Mouse (Mus musculus) megakaryocyte progenitor cell, adult 5-6 weeks (primary cell): ENCODE measurements around the gene Parvb. TPM values are rescaled to one million over a fixed set of nuclear protein-coding genes. Genes with fewer than 3 reads are reported as not detected.

Experiments used
- total RNA-seq, 2 experiments: library from RNA; stranded (forward) in 1 of 2; stranded (reverse) in 1 of 2; fragments of 157-497, 149-512 nt in 1 of 2; fragments of 200-1000 nt in 1 of 2; gene quantifications; 2 replicates each; pipeline versions ENCODE4 v1.2.3 to v1.2.4; 2015 to 2017

Parvb gene
- total RNA-seq, 2 experiments from 2014 or later: 0.33 to 4.6 TPM

Other genes starting within 250 kb of the Parvb start
- not detected in 2 replicates for gene Efcab6, start 166.7 kb upstream of the Parvb start, total RNA-seq (2015)
- gene Efcab6, start 166.7 kb upstream of the Parvb start, total RNA-seq (2017): not detected in 2 replicates
- gene Sult4a1, start 126.3 kb upstream of the Parvb start, total RNA-seq (2015): not detected in 2 replicates
- gene Sult4a1, start 126.3 kb upstream of the Parvb start, total RNA-seq (2017): not detected in 2 replicates
- gene Pnpla5, start 108.9 kb upstream of the Parvb start, total RNA-seq (2015): not detected in 2 replicates
- gene Pnpla5, start 108.9 kb upstream of the Parvb start, total RNA-seq (2017): not detected in 2 replicates
- not detected in 2 replicates for gene Pnpla3, start 64.2 kb upstream of the Parvb start, total RNA-seq (2015)
- gene Pnpla3, start 64.2 kb upstream of the Parvb start, total RNA-seq (2017): not detected in 2 replicates
- 45.1 and 56.2 TPM in 2 replicates for gene Samm50, start 39.8 kb upstream of the Parvb start, total RNA-seq (2015)
- 35.6 and 42.0 TPM in 2 replicates for gene Samm50, start 39.8 kb upstream of the Parvb start, total RNA-seq (2017)
- 99.4 and 106 TPM in 2 replicates for gene Parvg, start 92.0 kb downstream of the Parvb start, total RNA-seq (2015)
- gene Parvg, start 92.0 kb downstream of the Parvb start, total RNA-seq (2017): 246 and 253 TPM in 2 replicates
- gene Shisal1, start 215.1 kb downstream of the Parvb start, total RNA-seq (2015): not detected in 2 replicates
- not detected in 2 replicates for gene Shisal1, start 215.1 kb downstream of the Parvb start, total RNA-seq (2017)